Mouse (Mus musculus) hindbrain, embryonic 15.5 days (tissue): Measurements from ENCODE around the gene Poldip3. TPM values are rescaled to one million over a fixed set of nuclear protein-coding genes. Genes with fewer than 3 reads are reported as not detected.

Experiments
- ATAC-seq: fragments of 200-750 bp; cut with Nextera tagmentation; 2 replicates; pipeline ENCODE4 v1.8.0; 2017; ENCODE audit warnings: low read depth, moderate number of reproducible peaks, moderate TSS enrichment; ENCODE audit not compliant: low FRiP score
- H3K27ac ChIP-seq: fragments of 300-500 bp; sonication (generic); replicated peaks from 2 replicates; pipeline ENCODE4 v1.5.1; 2015; ENCODE audit warnings: mild to moderate bottlenecking, inconsistent platforms
- H3K27me3 ChIP-seq: fragments of 300-500 bp; sonication (generic); 2 replicates; pipeline ENCODE4 v1.6.1; 2015; ENCODE audit warnings: control low read depth, inconsistent platforms
- H3K36me3 ChIP-seq: fragments of 300-500 bp; sonication (generic); 2 replicates; pipeline ENCODE4 v1.6.1; 2015; ENCODE audit warnings: control low read depth, inconsistent platforms
- H3K4me1 ChIP-seq: fragments of 300-500 bp; sonication (generic); replicated peaks from 2 replicates; pipeline ENCODE4 v1.6.1; 2015; ENCODE audit warnings: control low read depth, inconsistent platforms
- H3K4me2 ChIP-seq: fragments of 300-500 bp; sonication (generic); 2 replicates; pipeline ENCODE4 v1.6.1; 2015; ENCODE audit warnings: moderate library complexity, mild to moderate bottlenecking, inconsistent platforms
- H3K4me3 ChIP-seq: fragments of 300-500 bp; sonication (generic); 2 replicates; pipeline ENCODE4 v1.5.1; 2015; ENCODE audit warnings: mild to moderate bottlenecking, inconsistent platforms
- H3K9ac ChIP-seq: fragments of 300-500 bp; sonication (generic); 2 replicates; pipeline ENCODE4 v1.6.1; 2015; ENCODE audit warnings: inconsistent platforms
- H3K9me3 ChIP-seq: fragments of 300-500 bp; sonication (generic); 2 replicates; pipeline ENCODE4 v1.6.1; 2016; ENCODE audit warnings: control low read depth, inconsistent platforms
- WGBS: fragments of 180-500 bp; shearing (Covaris S2); methylation state at CpG from one replicate; pipeline ENCODE4 v1.1.7; 2015; 5-methylcytosine and 5-hydroxymethylcytosine counted together
- polyA plus RNA-seq: library from polyadenylated mRNA; unstranded; fragments of >200 nt; fragmentation: Nextera tagmentation; extraction: Ambion mirVana; gene quantifications from 2 replicates; pipeline ENCODE4 v1.2.1, GENCODE M21; 2015

Poldip3 gene
- polyA plus RNA-seq, 1 experiment from 2014 or later: 132 TPM

- WGBS: 49% methylated on average over 9 of the region's 9 CpGs
- Histone ChIP-seq H3K9me3 (no peaks in the 10 kb centered on the region), H3K4me2 (no peak overlapping the region), H3K27me3 (no peaks in the 10 kb centered on the region), H3K4me3 (no peak overlapping the region), H3K9ac (no peak overlapping the region), H3K27ac (no peak overlapping the region), H3K4me1 (peaks cover 30% of the 10 kb centered on the region), H3K36me3 (peaks cover 15% of the 10 kb centered on the region; the same call in 1 of the 2 replicates)
- peak; percentile 4; the same call in 1 of the 2 replicates for ATAC-seq
These were observed 35.1 kb downstream of the Poldip3 start for GRCm38 (mm10) chr15:83114106-83114505.

GRCm38 (mm10) chr15:83112898-83113297 lies 36.3 kb downstream of the Poldip3 start:
- Histone ChIP-seq H3K4me2 (no peak overlapping the region), H3K9ac (no peak overlapping the region), H3K4me1 (peaks cover 25% of the 10 kb centered on the region), H3K27ac (no peak overlapping the region), H3K36me3 (peaks cover 11% of the 10 kb centered on the region; the same call in 1 of the 2 replicates), H3K9me3 (no peaks in the 10 kb centered on the region), H3K4me3 (no peak overlapping the region), H3K27me3 (no peaks in the 10 kb centered on the region)
- 9% methylated on average over 11 of the region's 11 CpGs for WGBS
- peak; percentile 52; the same call in 1 of the 2 replicates for ATAC-seq

- 82% methylated on average over 7 of the region's 7 CpGs for WGBS
- peaks cover 28% of the 10 kb centered on the region for H3K4me1 ChIP-seq
- H3K9ac ChIP-seq: no peak overlapping the region
- H3K27ac ChIP-seq: no peak overlapping the region
- no peak overlapping the region for H3K4me3 ChIP-seq
- ATAC-seq: no peak
- H3K27me3 ChIP-seq: no peaks in the 10 kb centered on the region
- H3K4me2 ChIP-seq: no peak overlapping the region
- H3K9me3 ChIP-seq: no peaks in the 10 kb centered on the region
- H3K36me3 ChIP-seq: peaks cover 5% of the 10 kb centered on the region; the same call in 1 of the 2 replicates
These were observed 37.3 kb downstream of the Poldip3 start for GRCm38 (mm10) chr15:83111874-83112273.

GRCm38 (mm10) chr15:83111290-83111689 lies 37.9 kb downstream of the Poldip3 start:
- Histone ChIP-seq H3K36me3 (no peaks in the 10 kb centered on the region), H3K4me2 (no peak overlapping the region), H3K27ac (no peak overlapping the region), H3K9me3 (no peaks in the 10 kb centered on the region), H3K4me1 (peaks cover 28% of the 10 kb centered on the region), H3K9ac (no peak overlapping the region), H3K4me3 (no peak overlapping the region), H3K27me3 (no peaks in the 10 kb centered on the region)
- 49% methylated on average over 6 of the region's 6 CpGs for WGBS
- ATAC-seq: no peak

GRCm38 (mm10) chr15:83107814-83108213 lies 41.4 kb downstream of the Poldip3 start:
- Histone ChIP-seq H3K4me3 (no peak overlapping the region), H3K36me3 (no peaks in the 10 kb centered on the region), H3K4me1 (peaks cover 12% of the 10 kb centered on the region), H3K9ac (no peak overlapping the region), H3K27me3 (no peaks in the 10 kb centered on the region), H3K4me2 (no peak overlapping the region), H3K27ac (no peak overlapping the region), H3K9me3 (no peaks in the 10 kb centered on the region)
- WGBS: 32% methylated on average over 6 of the region's 6 CpGs
- no peak for ATAC-seq

- H3K27me3 ChIP-seq: peaks cover 4% of the 10 kb centered on the region; the same call in 1 of the 2 replicates
- H3K36me3 ChIP-seq: no peaks in the 10 kb centered on the region
- no peak overlapping the region for H3K4me3 ChIP-seq
- 90% methylated on average over 6 of the region's 6 CpGs for WGBS
- no peak overlapping the region for H3K9ac ChIP-seq
- no peak for ATAC-seq
- no peaks in the 10 kb centered on the region for H3K9me3 ChIP-seq
- H3K27ac ChIP-seq: no peak overlapping the region
- H3K4me2 ChIP-seq: no peak overlapping the region
- peaks cover 8% of the 10 kb centered on the region; the same call in 1 of the 2 replicates for H3K4me1 ChIP-seq
These were observed 42.8 kb downstream of the Poldip3 start for GRCm38 (mm10) chr15:83106426-83106825.

- no peak overlapping the region for H3K4me2 ChIP-seq
- no peak for ATAC-seq
- no peak overlapping the region for H3K9ac ChIP-seq
- WGBS: 50% methylated on average over 1 of the region's 1 CpGs
- no peaks in the 10 kb centered on the region for H3K9me3 ChIP-seq
- peaks cover 16% of the 10 kb centered on the region for H3K4me1 ChIP-seq
- peaks cover 11% of the 10 kb centered on the region; the same call in 1 of the 2 replicates for H3K27me3 ChIP-seq
- no peak overlapping the region for H3K27ac ChIP-seq
- H3K4me3 ChIP-seq: no peak overlapping the region
- no peaks in the 10 kb centered on the region for H3K36me3 ChIP-seq
These were observed 46.1 kb downstream of the Poldip3 start for GRCm38 (mm10) chr15:83103111-83103510.

- Histone ChIP-seq H3K27me3 (peaks cover 12% of the 10 kb centered on the region; the same call in 1 of the 2 replicates), H3K27ac (no peak overlapping the region), H3K9me3 (no peaks in the 10 kb centered on the region), H3K4me3 (peak overlapping the region; percentile 32), H3K9ac (peak overlapping the region; percentile 23; the same call in 1 of the 2 replicates), H3K36me3 (no peaks in the 10 kb centered on the region), H3K4me1 (peaks cover 12% of the 10 kb centered on the region), H3K4me2 (peak overlapping the region; percentile 55)
- 3% methylated on average over 8 of the region's 8 CpGs for WGBS
- ATAC-seq: peak; percentile 17; the same call in 1 of the 2 replicates
These were observed 48.9 kb downstream of the Poldip3 start for GRCm38 (mm10) chr15:83100332-83100662.

- 2% methylated on average over 31 of the region's 31 CpGs for WGBS
- peak; percentile 77 for ATAC-seq
These were observed 49.5 kb downstream of the Poldip3 start for GRCm38 (mm10) chr15:83099533-83100331.

GRCm38 (mm10) chr15:83095950-83096349 lies 53.2 kb downstream of the Poldip3 start:
- Histone ChIP-seq H3K27me3 (0 out of 2 replicates have a peak, but pooled peaks cover 5% of the 10 kb centered on the region), H3K27ac (no peak overlapping the region), H3K4me2 (no peak overlapping the region), H3K9ac (no peak overlapping the region), H3K4me3 (no peak overlapping the region), H3K9me3 (no peaks in the 10 kb centered on the region), H3K4me1 (peaks cover 12% of the 10 kb centered on the region), H3K36me3 (no peaks in the 10 kb centered on the region)
- ATAC-seq: no peak
- WGBS: 54% methylated on average over 2 of the region's 2 CpGs

More at GRCm38 (mm10) chr15:83099533-83100331, 49.5 kb downstream of the Poldip3 start:
- H3K9ac ChIP-seq: peak overlapping the region; percentile 23; the same call in 1 of the 2 replicates
- H3K4me2 ChIP-seq: peak overlapping the region; percentile 55
- peaks cover 12% of the 10 kb centered on the region; the same call in 1 of the 2 replicates for H3K27me3 ChIP-seq
- no peaks in the 10 kb centered on the region for H3K9me3 ChIP-seq
- H3K27ac ChIP-seq: no peak overlapping the region
- peaks cover 12% of the 10 kb centered on the region for H3K4me1 ChIP-seq
- H3K4me3 ChIP-seq: peak overlapping the region; percentile 32
- H3K36me3 ChIP-seq: no peaks in the 10 kb centered on the region

GRCm38 (mm10) chr15:83093687-83094086 lies 55.5 kb downstream of the Poldip3 start:
- Histone ChIP-seq H3K9ac (no peak overlapping the region), H3K4me2 (no peak overlapping the region), H3K36me3 (no peaks in the 10 kb centered on the region), H3K27me3 (0 out of 2 replicates have a peak, but pooled peaks cover 5% of the 10 kb centered on the region), H3K4me3 (no peak overlapping the region), H3K27ac (no peak overlapping the region), H3K4me1 (peaks cover 12% of the 10 kb centered on the region), H3K9me3 (no peaks in the 10 kb centered on the region)
- WGBS: 84% methylated on average over 2 of the region's 2 CpGs
- ATAC-seq: no peak

GRCm38 (mm10) chr15:83090874-83091273 lies 58.3 kb downstream of the Poldip3 start:
- H3K27ac ChIP-seq: no peak overlapping the region
- H3K9ac ChIP-seq: no peak overlapping the region
- H3K4me1 ChIP-seq: peaks cover 12% of the 10 kb centered on the region
- H3K9me3 ChIP-seq: no peaks in the 10 kb centered on the region
- H3K36me3 ChIP-seq: no peaks in the 10 kb centered on the region
- no peaks in the 10 kb centered on the region for H3K27me3 ChIP-seq
- H3K4me2 ChIP-seq: no peak overlapping the region
- no peak for ATAC-seq
- 39% methylated on average over 3 of the region's 3 CpGs for WGBS
- H3K4me3 ChIP-seq: no peak overlapping the region
